Mouse (Mus musculus) adrenal gland, adult (tissue): ENCODE data around the gene Gm7970.
"Not testable (repeated sequence)": the region's sequence is repeated elsewhere in the genome, so short reads cannot be mapped to it uniquely, and the experiment has no call there.

Experiments
- DNase-seq, 2 experiments: peaks; one replicate each; pipeline ENCODE4 v3.0.0; 2022 to 2023; ENCODE audit warnings: low spot score in 1 of 2; ENCODE audit not compliant: inconsistent age in 2 of 2

Gm7970 gene

GRCm38 (mm10) chr14:41555483-41555882, at the start of gene Gm7970:
TSS of gene Gm7970 (minus strand) at chr14:41555583.
- not testable (repeated sequence) for DNase-seq

DNA sequence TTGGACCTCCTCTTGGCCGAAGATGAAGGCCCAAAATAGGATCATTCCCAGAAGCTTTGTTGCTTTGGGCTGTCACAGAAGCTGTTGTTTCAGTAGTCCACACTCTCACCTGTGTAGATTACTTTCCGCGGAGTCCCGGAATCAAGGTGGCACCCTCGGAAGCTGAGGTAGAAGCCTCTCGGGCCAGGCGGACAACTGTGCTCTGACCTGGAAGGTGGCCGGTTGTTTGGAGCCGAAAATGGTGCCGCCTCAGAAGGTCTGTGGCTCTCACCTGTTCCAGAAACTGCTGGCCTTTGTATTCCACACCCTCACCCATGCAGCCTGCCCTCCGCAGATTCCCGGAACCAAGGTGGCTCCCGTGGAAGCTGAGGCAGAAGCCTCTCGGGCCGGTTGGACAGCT, 45.6 kb upstream of the Gm7970 start:
- not testable (repeated sequence) for DNase-seq

- DNase-seq, result peak in 1 of 2 experiments; percentile 28
These were observed 31.0 kb upstream of the Gm7970 start for GRCm38 (mm10) chr14:41586346-41586745.

DNA sequence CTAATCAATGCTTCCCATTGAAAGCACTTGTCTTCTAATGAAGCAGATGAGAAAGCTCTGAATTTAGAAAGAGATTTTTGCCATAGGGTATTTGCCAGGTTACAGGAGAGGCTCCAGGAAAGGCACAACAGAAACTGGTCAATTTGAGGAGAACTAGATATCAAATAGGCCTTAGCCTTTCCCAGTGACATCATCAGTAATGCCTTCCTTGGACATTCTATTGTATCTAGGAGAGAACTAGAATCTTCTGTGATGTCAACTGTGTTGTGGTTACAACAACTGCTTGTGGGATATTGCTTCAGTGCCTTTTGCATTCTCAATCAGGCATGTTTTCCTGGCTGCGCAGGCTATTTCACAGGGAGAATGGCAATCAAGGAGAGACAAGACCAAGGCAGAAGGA, 17.5 kb upstream of the Gm7970 start, which contains the start of gene 1700049E17Rik2:
Gene 1700049E17Rik2 (plus strand): TSS at position 301 of the 400 bp plus-strand sequence.
- not testable (repeated sequence) for DNase-seq

DNA sequence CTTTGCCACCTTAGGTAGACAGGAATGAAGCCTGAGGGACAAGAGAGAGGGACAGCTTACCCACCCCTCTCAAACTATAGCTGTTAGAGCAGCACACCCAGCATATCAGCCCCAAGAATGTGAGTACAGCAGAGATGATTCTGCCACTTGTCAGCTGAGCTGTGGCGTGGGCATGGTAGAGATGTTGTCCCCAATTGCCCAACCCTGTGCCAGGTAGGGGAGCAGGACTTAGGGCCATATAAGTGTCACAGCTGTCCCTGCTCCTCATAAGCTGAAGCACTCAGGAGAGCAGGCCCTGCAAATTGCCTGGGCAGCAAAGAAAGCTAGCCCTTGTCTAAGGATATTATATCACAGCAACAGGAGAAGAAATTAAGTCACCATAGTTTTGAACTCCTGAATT, 30.7 kb downstream of the Gm7970 start:
- DNase-seq, result not testable (repeated sequence)

DNA sequence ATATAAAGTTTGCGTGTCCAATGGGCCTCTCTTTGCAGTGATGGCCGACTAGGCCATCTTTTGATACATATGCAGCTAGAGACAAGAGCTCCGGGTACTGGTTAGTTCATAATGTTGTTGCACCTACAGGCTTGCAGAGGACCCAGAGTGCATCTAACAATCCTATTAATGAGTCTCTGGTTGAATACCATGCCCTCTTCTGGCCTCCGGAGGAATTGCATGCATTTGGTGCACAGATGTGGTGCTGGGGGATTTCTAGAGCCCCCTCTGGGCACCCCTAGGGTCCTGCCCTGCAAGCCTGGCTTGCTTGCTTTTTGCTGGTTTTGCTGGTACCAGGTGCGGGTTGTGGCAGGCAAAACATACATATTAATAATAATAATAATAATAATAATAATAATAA, 34.7 kb downstream of the Gm7970 start:
- peak in 1 of 2 experiments; percentile 36 for DNase-seq
